Mouse (Mus musculus) liver, postnatal 0 days (tissue): ENCODE results near the gene Gm49369. TPM values are rescaled to one million over a fixed set of nuclear protein-coding genes. Genes with fewer than 3 reads are reported as not detected.
A peak's percentile ranks its signal among the peaks of the same experiment; 100 is the strongest.

Source experiments
- ATAC-seq: fragments of 200-750 bp; cut with Nextera tagmentation; 2 replicates; pipeline ENCODE4 v1.8.0; 2017; ENCODE audit warnings: mild to moderate bottlenecking, moderate library complexity
- DNase-seq: peaks from one replicate; pipeline ENCODE4 v3.0.0-alpha.2; 2016
- H3K27ac ChIP-seq: fragments of 300-500 bp; sonication (generic); 2 replicates; pipeline ENCODE4 v1.5.1; 2014; ENCODE audit warnings: antibody characterized with exemption, moderate library complexity, mild to moderate bottlenecking, low read depth
- H3K27me3 ChIP-seq: fragments of 300-500 bp; sonication (generic); 2 replicates; pipeline ENCODE4 v1.6.1; 2014; ENCODE audit warnings: low read length, control low read depth, mixed read lengths; ENCODE audit not compliant: insufficient read depth
- H3K36me3 ChIP-seq: fragments of 300-500 bp; sonication (generic); replicated peaks from 2 replicates; pipeline ENCODE4 v1.6.1; 2014; ENCODE audit warnings: mild to moderate bottlenecking, control low read depth, low read length, moderate library complexity, mixed read lengths; ENCODE audit not compliant: insufficient read depth
- H3K4me1 ChIP-seq: fragments of 300-500 bp; sonication (generic); 2 replicates; pipeline ENCODE4 v1.6.1; 2014; ENCODE audit warnings: antibody characterized with exemption, mild to moderate bottlenecking, control low read depth; ENCODE audit not compliant: insufficient read depth
- H3K4me2 ChIP-seq: fragments of 300-500 bp; sonication (generic); 2 replicates; pipeline ENCODE4 v1.6.1; 2014; ENCODE audit warnings: low read depth, mild to moderate bottlenecking, low read length, moderate library complexity, mixed read lengths
- H3K4me3 ChIP-seq: fragments of 300-500 bp; sonication (generic); 2 replicates; pipeline ENCODE4 v1.5.1; 2014; ENCODE audit warnings: low read depth, low read length
- H3K9ac ChIP-seq: fragments of 300-500 bp; sonication (generic); replicated peaks from 2 replicates; pipeline ENCODE4 v1.6.1; 2014; ENCODE audit warnings: mild to moderate bottlenecking, moderate library complexity
- H3K9me3 ChIP-seq: fragments of 300-500 bp; sonication (generic); 2 replicates; pipeline ENCODE4 v1.6.1; 2016; ENCODE audit warnings: mild to moderate bottlenecking, control low read depth, low read length, mixed read lengths
- CTCF ChIP-seq: sonication (generic); IDR thresholded peaks from 2 replicates; pipeline ENCODE4 v1.5.1; 2016; ENCODE audit warnings: antibody characterized with exemption, low read depth
- EP300 ChIP-seq: IDR thresholded peaks from 2 replicates; pipeline ENCODE4 v1.6.1; 2016; ENCODE audit warnings: antibody characterized with exemption, low read depth, mild to moderate bottlenecking
- WGBS: fragments of 180-500 bp; shearing (Covaris S2); extraction: QIAGEN DNeasy Blood & Tissue Kit; methylation state at CpG from one replicate; pipeline ENCODE4 v1.1.7; 2014; ENCODE audit not compliant: insufficient replicate concordance; 5-methylcytosine and 5-hydroxymethylcytosine counted together
- polyA plus RNA-seq: library from polyadenylated mRNA; unstranded; fragments of >200 nt; fragmentation: Nextera tagmentation; extraction: Ambion mirVana; gene quantifications from 2 replicates; pipeline ENCODE4 v1.2.1, GENCODE M21; 2015

The Gm49369 gene
- polyA plus RNA-seq, 1 experiment from 2014 or later = not detected

GRCm38 (mm10) chr7:142357566-142357965 is 24.9 kb downstream of the Gm49369 start:
- Histone ChIP-seq H3K4me3 (no peak overlapping the region), H3K9ac (no peak overlapping the region), H3K9me3 (no peaks in the 10 kb centered on the region), H3K4me1 (peaks cover 34% of the 10 kb centered on the region), H3K4me2 (no peak overlapping the region), H3K27ac (no peak overlapping the region), H3K36me3 (no peaks in the 10 kb centered on the region), H3K27me3 (no peaks in the 10 kb centered on the region)
- DNase-seq = no peak
- TF ChIP-seq EP300 (no peak), CTCF (no peak)
- ATAC-seq = no peak
- 54% methylated on average over 3 of the region's 3 CpGs for WGBS

GRCm38 (mm10) chr7:142354661-142355233 is 27.7 kb downstream of the Gm49369 start:
- peak overlapping the region; percentile 39 for H3K4me2 ChIP-seq
- 39% methylated on average over 8 of the region's 8 CpGs for WGBS
- H3K27ac ChIP-seq = peak overlapping the region; percentile 13; the same call in 1 of the 2 replicates

GRCm38 (mm10) chr7:142353854-142354253 is 28.6 kb downstream of the Gm49369 start:
- peak overlapping the region; percentile 39 for H3K4me2 ChIP-seq
- peak; percentile 49 for DNase-seq
- WGBS = 27% methylated on average over 5 of the region's 5 CpGs

More at GRCm38 (mm10) chr7:142354661-142355233, 27.7 kb downstream of the Gm49369 start:
- DNase-seq (no peak), ATAC-seq (peak; percentile 79)
- peak overlapping the region; percentile 36 for H3K9ac ChIP-seq
- no peaks in the 10 kb centered on the region for H3K27me3 ChIP-seq
- no peaks in the 10 kb centered on the region for H3K36me3 ChIP-seq
- H3K9me3 ChIP-seq = no peaks in the 10 kb centered on the region
- TF ChIP-seq CTCF (no peak), EP300 (peak; percentile 75; the same call in 1 of the 2 replicates)
- H3K4me1 ChIP-seq = peaks cover 40% of the 10 kb centered on the region
- H3K4me3 ChIP-seq = no peak overlapping the region

GRCm38 (mm10) chr7:142351569-142351968 is 30.9 kb downstream of the Gm49369 start:
- ATAC-seq (no peak), DNase-seq (no peak)
- 44% methylated on average over 5 of the region's 5 CpGs for WGBS
- Histone ChIP-seq H3K27ac (no peak overlapping the region), H3K9me3 (no peaks in the 10 kb centered on the region), H3K27me3 (no peaks in the 10 kb centered on the region), H3K4me3 (no peak overlapping the region), H3K36me3 (no peaks in the 10 kb centered on the region), H3K9ac (no peak overlapping the region), H3K4me1 (peaks cover 47% of the 10 kb centered on the region), H3K4me2 (no peak overlapping the region)
- TF ChIP-seq CTCF (no peak), EP300 (peak; percentile 49; the same call in 1 of the 2 replicates)

More at GRCm38 (mm10) chr7:142353854-142354253, 28.6 kb downstream of the Gm49369 start:
- H3K27ac ChIP-seq = peak overlapping the region; percentile 13
- H3K9ac ChIP-seq = no peak overlapping the region
- TF ChIP-seq CTCF = no peak
- TF ChIP-seq EP300 = peak; percentile 41; the same call in 1 of the 2 replicates
- ATAC-seq = peak; percentile 78
- no peaks in the 10 kb centered on the region for H3K9me3 ChIP-seq
- H3K36me3 ChIP-seq = no peaks in the 10 kb centered on the region
- H3K4me3 ChIP-seq = no peak overlapping the region
- H3K4me1 ChIP-seq = peaks cover 42% of the 10 kb centered on the region
- no peaks in the 10 kb centered on the region for H3K27me3 ChIP-seq

GRCm38 (mm10) chr7:142349308-142349961 is 33.0 kb downstream of the Gm49369 start:
- no peaks in the 10 kb centered on the region for H3K9me3 ChIP-seq
- no peak overlapping the region for H3K9ac ChIP-seq
- H3K27ac ChIP-seq = no peak overlapping the region
- no peaks in the 10 kb centered on the region for H3K36me3 ChIP-seq
- no peak overlapping the region for H3K4me3 ChIP-seq
- peak; percentile 35 for DNase-seq
- no peak for TF ChIP-seq EP300
- TF ChIP-seq CTCF = no peak
- no peak overlapping the region for H3K4me2 ChIP-seq
- no peak for ATAC-seq
- WGBS = 52% methylated on average over 9 of the region's 9 CpGs
- peaks cover 38% of the 10 kb centered on the region for H3K4me1 ChIP-seq
- no peaks in the 10 kb centered on the region for H3K27me3 ChIP-seq

GRCm38 (mm10) chr7:142347542-142347941 is 34.9 kb downstream of the Gm49369 start:
- H3K36me3 ChIP-seq = no peaks in the 10 kb centered on the region
- TF ChIP-seq CTCF = no peak
- TF ChIP-seq EP300 = no peak
- no peak for ATAC-seq
- no peak overlapping the region for H3K4me2 ChIP-seq
- H3K27ac ChIP-seq = no peak overlapping the region
- no peaks in the 10 kb centered on the region for H3K27me3 ChIP-seq
- peaks cover 22% of the 10 kb centered on the region for H3K4me1 ChIP-seq
- H3K9me3 ChIP-seq = no peaks in the 10 kb centered on the region
- H3K9ac ChIP-seq = no peak overlapping the region
- no peak for DNase-seq
- H3K4me3 ChIP-seq = no peak overlapping the region
- 48% methylated on average over 4 of the region's 4 CpGs for WGBS
